Mouse (Mus musculus): ENCODE results near the gene Pcsk7. TPM values are rescaled to one million over a fixed set of nuclear protein-coding genes. Genes with fewer than 3 reads are reported as not detected.

The Pcsk7 gene
- polyA plus RNA-seq, 1 experiment, result 85.1 TPM

DNA sequence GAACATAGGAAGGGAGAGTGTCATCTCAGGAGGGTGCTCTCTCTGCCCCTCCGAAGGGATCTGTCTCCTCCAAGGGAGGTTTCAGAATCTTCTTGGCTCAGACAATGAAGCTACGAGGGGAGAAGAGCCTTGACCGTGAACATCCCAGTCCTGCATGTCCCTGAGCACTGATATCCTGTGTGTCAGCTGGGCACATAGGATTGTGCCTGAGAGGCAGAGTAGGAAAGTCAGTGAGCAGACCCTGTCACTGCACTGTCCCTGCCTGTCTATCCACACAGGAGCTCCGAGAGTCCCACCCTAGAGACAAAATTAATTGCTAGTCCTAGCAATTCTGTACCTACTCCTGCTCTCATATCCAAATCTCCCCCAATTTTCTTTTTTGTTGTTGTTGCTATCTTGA is 45.8 kb downstream of the Pcsk7 start:
- Histone ChIP-seq H3K4me1 (replicated peaks; ENCODE audit: control insufficient read depth, insufficient read depth, low read length) (peaks cover 27% of the 10 kb centered on the region), H3K27ac (ENCODE audit: control insufficient read depth, insufficient read depth, low read length) (no peak overlapping the region), H3K4me3 (ENCODE audit: control insufficient read depth, insufficient read depth, low read length) (no peak overlapping the region), H3K27me3 (ENCODE audit: control insufficient read depth, insufficient read depth, low read length) (no peaks in the 10 kb centered on the region), H3K36me3 (ENCODE audit: control insufficient read depth, insufficient read depth, low read length) (peaks cover 35% of the 10 kb centered on the region)
- no peak for DNase-seq
- 98% methylated on average over 4 of the region's 4 CpGs for WGBS
- no peak for TF ChIP-seq CTCF (IDR thresholded peaks at IDR 0.05; ENCODE audit: borderline replicate concordance, control insufficient read depth, extremely low read depth, insufficient read depth, low read length, poor library complexity)
- no peak for TF ChIP-seq POLR2A (IDR thresholded peaks at IDR 0.05; ENCODE audit: control insufficient read depth, extremely low read depth, insufficient read depth, low read length, poor library complexity)

DNA sequence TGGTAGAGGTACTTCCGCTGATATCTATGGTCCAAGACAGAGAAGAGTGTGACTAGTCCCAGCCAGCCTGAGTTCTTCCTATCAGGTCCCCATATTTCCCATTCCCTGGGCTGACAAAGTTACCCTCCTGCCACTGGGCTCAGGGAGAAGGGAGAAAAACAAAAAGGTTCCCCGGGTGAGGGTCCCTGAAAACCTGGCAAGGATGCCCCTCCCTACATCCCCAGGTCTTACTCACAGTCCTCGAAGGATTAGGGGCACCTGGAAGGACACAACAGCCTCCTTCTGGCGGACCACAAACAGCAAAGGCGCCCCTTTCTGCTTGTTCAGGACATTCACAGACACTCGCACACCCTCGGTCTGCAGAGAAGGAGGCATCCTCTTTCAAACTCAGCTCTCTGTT is 46.6 kb downstream of the Pcsk7 start:
- Histone ChIP-seq H3K36me3 (ENCODE audit: control insufficient read depth, insufficient read depth, low read length) (peaks cover 35% of the 10 kb centered on the region), H3K27ac (ENCODE audit: control insufficient read depth, insufficient read depth, low read length) (no peak overlapping the region), H3K4me3 (ENCODE audit: control insufficient read depth, insufficient read depth, low read length) (peak overlapping the region; percentile 24), H3K27me3 (ENCODE audit: control insufficient read depth, insufficient read depth, low read length) (no peaks in the 10 kb centered on the region), H3K4me1 (replicated peaks; ENCODE audit: control insufficient read depth, insufficient read depth, low read length) (peaks cover 21% of the 10 kb centered on the region)
- DNase-seq, result no peak
- 79% methylated on average over 7 of the region's 7 CpGs for WGBS
- TF ChIP-seq POLR2A (IDR thresholded peaks at IDR 0.05; ENCODE audit: control insufficient read depth, extremely low read depth, insufficient read depth, low read length, poor library complexity), result no peak
- no peak for TF ChIP-seq CTCF (IDR thresholded peaks at IDR 0.05; ENCODE audit: borderline replicate concordance, control insufficient read depth, extremely low read depth, insufficient read depth, low read length, poor library complexity)

GRCm38 (mm10) chr9:45953511-45954293 is 47.4 kb downstream of the Pcsk7 start:
- H3K4me3 ChIP-seq (ENCODE audit: control insufficient read depth, insufficient read depth, low read length), result peak overlapping the region; percentile 94
- peaks cover 19% of the 10 kb centered on the region for H3K4me1 ChIP-seq (replicated peaks; ENCODE audit: control insufficient read depth, insufficient read depth, low read length)
- no peaks in the 10 kb centered on the region for H3K27me3 ChIP-seq (ENCODE audit: control insufficient read depth, insufficient read depth, low read length)
- 32% methylated on average over 13 of the region's 13 CpGs for whole genome bisulfite sequencing
- peaks cover 32% of the 10 kb centered on the region for H3K36me3 ChIP-seq (ENCODE audit: control insufficient read depth, insufficient read depth, low read length)
- DNase-seq, result no peak
- no peak for TF ChIP-seq CTCF (IDR thresholded peaks at IDR 0.05; ENCODE audit: borderline replicate concordance, control insufficient read depth, extremely low read depth, insufficient read depth, low read length, poor library complexity)
- no peak for TF ChIP-seq POLR2A (IDR thresholded peaks at IDR 0.05; ENCODE audit: control insufficient read depth, extremely low read depth, insufficient read depth, low read length, poor library complexity)
- H3K27ac ChIP-seq (ENCODE audit: control insufficient read depth, insufficient read depth, low read length), result peak overlapping the region; percentile 72

DNA sequence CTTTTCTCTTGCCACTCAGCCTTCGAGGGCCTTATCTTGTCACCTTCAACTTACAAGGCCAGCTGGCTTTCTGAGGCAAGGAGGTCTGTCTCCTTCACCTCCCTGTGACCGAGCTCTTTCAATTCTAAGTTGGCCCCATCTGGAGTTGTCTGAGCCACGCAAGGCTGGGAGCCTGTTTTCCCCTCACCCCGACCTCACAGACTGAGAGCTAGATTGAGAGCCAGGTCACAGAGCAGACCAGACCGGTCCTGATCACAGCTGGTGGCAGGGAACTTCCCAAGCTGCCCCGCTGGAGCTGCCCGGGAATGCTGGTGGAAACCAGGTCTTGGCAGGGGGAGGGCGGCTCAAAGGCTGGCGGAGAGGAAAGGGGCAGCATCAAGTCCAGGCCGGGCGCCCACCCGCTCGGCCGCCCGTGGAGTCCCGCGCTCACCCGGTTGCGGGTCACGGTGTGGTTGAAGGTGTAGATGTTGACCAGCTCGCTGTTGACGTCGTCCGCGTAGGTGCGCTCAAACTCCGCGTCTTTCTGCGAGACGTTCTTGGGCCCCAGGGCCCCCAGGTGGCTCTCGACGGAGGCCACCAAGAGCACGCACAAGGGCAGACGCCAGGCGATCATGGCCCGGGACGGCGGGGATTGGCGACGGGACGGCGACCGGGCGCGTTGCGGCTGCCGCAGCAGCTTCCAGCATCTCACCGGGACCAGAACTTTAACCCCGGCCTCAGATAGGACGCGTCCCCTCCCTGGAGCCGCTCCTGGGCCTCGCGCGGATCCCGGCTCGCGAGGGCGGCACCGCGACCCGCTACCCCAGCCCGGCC is 48.2 kb downstream of the Pcsk7 start:
- H3K27me3 ChIP-seq (ENCODE audit: control insufficient read depth, insufficient read depth, low read length), result no peaks in the 10 kb centered on the region

DNA sequence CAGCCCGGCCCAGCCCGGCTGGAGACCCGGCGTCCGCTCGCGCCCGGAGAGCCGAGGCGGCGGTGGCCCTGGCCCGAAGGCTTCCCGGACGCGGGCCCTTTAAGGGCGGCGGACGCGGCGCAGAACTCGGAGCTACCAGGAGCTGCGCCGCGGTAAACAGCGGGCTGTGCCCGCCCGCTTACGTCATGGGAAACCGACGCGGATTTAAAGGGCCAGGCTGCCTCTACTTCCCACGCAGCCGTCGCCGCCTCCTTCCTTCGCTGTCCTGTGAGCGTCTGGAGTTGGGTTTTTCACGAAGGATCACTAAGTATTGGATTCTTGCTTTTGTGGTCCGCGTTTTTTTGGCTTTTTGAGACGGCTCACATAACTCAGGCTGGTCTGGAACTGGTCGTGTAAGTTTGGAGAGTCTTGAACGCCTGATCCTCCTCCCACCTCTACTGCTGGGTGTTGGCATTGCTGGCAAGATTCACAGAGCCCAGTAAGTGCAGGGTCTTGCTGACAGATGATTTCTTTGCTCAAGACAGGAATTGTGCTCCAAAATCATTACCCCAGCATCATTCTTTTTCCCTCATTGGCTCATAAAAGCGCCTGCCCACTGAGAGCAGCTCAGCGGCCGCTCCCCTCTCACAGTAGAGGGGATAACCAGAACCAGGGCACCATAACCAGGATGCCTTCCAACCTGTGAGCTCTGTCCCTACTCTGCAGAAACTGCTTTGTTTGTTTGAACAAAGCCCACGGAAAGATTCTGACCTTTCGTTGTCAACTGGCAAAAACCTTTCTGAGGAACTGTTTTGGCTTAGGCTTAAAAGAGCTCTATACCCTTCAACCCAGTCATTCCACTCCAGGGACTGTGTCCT is 49.0 kb downstream of the Pcsk7 start, which contains the start of gene Sidt2:
Sidt2 (minus strand) TSS at position 152 of the 857 bp plus-strand sequence.
- TF ChIP-seq POLR2A (IDR thresholded peaks at IDR 0.05; ENCODE audit: control insufficient read depth, extremely low read depth, insufficient read depth, low read length, poor library complexity), result peak; percentile 82
- 0 out of 2 replicates have a peak, but pooled peaks have one; percentile 40 for TF ChIP-seq CTCF (IDR thresholded peaks at IDR 0.05; ENCODE audit: borderline replicate concordance, control insufficient read depth, extremely low read depth, insufficient read depth, low read length, poor library complexity)
- DNase-seq, result peak; percentile 89
- Histone ChIP-seq H3K36me3 (ENCODE audit: control insufficient read depth, insufficient read depth, low read length) (peaks cover 21% of the 10 kb centered on the region), H3K27me3 (ENCODE audit: control insufficient read depth, insufficient read depth, low read length) (no peaks in the 10 kb centered on the region), H3K27ac (ENCODE audit: control insufficient read depth, insufficient read depth, low read length) (peak within 1 kb of the TSS; percentile 72), H3K4me1 (replicated peaks; ENCODE audit: control insufficient read depth, insufficient read depth, low read length) (peaks cover 19% of the 10 kb centered on the region), H3K4me3 (ENCODE audit: control insufficient read depth, insufficient read depth, low read length) (peak within 1 kb of the TSS; percentile 94)
- WGBS, result 3% methylated on average over 48 of the region's 48 CpGs

More for the DNA sequence above, 48.2 kb downstream of the Pcsk7 start:
- peaks cover 29% of the 10 kb centered on the region for H3K36me3 ChIP-seq (ENCODE audit: control insufficient read depth, insufficient read depth, low read length)
- under 1% methylated on average over 62 of the region's 63 CpGs for WGBS
- H3K27ac ChIP-seq (ENCODE audit: control insufficient read depth, insufficient read depth, low read length), result peak overlapping the region; percentile 72
- TF ChIP-seq CTCF (IDR thresholded peaks at IDR 0.05; ENCODE audit: borderline replicate concordance, control insufficient read depth, extremely low read depth, insufficient read depth, low read length, poor library complexity), result no peak
- no peak for TF ChIP-seq POLR2A (IDR thresholded peaks at IDR 0.05; ENCODE audit: control insufficient read depth, extremely low read depth, insufficient read depth, low read length, poor library complexity)
- peak overlapping the region; percentile 94 for H3K4me3 ChIP-seq (ENCODE audit: control insufficient read depth, insufficient read depth, low read length)
- peaks cover 19% of the 10 kb centered on the region for H3K4me1 ChIP-seq (replicated peaks; ENCODE audit: control insufficient read depth, insufficient read depth, low read length)
- DNase-seq, result no peak

All from thymus, adult 2 months (tissue).